Mouse (Mus musculus): ENCODE results near the gene Thrsp. TPM values are rescaled to one million over a fixed set of nuclear protein-coding genes. Genes with fewer than 3 reads are reported as not detected.
"Not testable (repeated sequence)": the region's sequence is repeated elsewhere in the genome, so short reads cannot be mapped to it uniquely, and the experiment has no call there.

Gene Thrsp
- polyA plus RNA-seq, 1 experiment from 2014 or later: 0.27 TPM

DNA sequence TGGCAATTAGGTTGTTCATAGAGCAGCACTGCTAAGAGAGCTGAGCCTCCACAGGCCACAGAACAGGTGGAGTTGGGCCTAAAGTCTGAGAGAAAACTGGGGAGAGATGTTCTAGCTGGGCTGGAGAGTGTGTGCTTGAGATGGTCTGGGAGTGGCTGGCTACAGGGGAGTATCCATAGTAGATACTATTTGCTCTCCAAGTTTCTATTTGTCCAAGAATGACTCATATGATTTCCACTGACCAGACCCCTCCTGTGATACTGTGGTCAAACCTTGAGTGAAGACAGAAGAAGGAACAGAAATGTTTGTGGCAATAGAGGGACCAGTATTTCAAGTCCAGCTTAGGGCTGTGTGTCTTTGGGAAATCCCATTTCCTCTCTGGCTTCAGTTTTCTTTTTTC lies 21.5 kb upstream of the Thrsp start:
- no peak for ATAC-seq (ENCODE audit: low FRiP score, low TSS enrichment)
- Histone ChIP-seq H3K9ac (ENCODE audit: low read depth, low read length) (no peak overlapping the region), H3K27me3 (ENCODE audit: control insufficient read depth, insufficient read depth, low read length) (no peaks in the 10 kb centered on the region), H3K4me1 (ENCODE audit: control insufficient read depth, insufficient read depth, low read length) (no peaks in the 10 kb centered on the region), H3K4me3 (ENCODE audit: low read length) (no peak overlapping the region), H3K9me3 (ENCODE audit: control insufficient read depth, low read length) (no peaks in the 10 kb centered on the region), H3K36me3 (ENCODE audit: control insufficient read depth, insufficient read depth, low read length) (no peaks in the 10 kb centered on the region), H3K4me2 (replicated peaks; ENCODE audit: low read depth, low read length) (no peak overlapping the region), H3K27ac (ENCODE audit: low read depth, low read length) (no peak overlapping the region)

GRCm38 (mm10) chr7:97434517-97434916 lies 17.0 kb upstream of the Thrsp start:
- Histone ChIP-seq H3K4me2 (replicated peaks; ENCODE audit: low read depth, low read length) (no peak overlapping the region), H3K36me3 (ENCODE audit: control insufficient read depth, insufficient read depth, low read length) (no peaks in the 10 kb centered on the region), H3K9me3 (ENCODE audit: control insufficient read depth, low read length) (no peaks in the 10 kb centered on the region), H3K27ac (ENCODE audit: low read depth, low read length) (no peak overlapping the region), H3K9ac (ENCODE audit: low read depth, low read length) (no peak overlapping the region), H3K4me3 (ENCODE audit: low read length) (no peak overlapping the region), H3K4me1 (ENCODE audit: control insufficient read depth, insufficient read depth, low read length) (peaks cover 5% of the 10 kb centered on the region; the same call in 1 of the 2 replicates), H3K27me3 (ENCODE audit: control insufficient read depth, insufficient read depth, low read length) (no peaks in the 10 kb centered on the region)
- WGBS: 84% methylated on average over 10 of the region's 10 CpGs
- no peak for ATAC-seq (ENCODE audit: low FRiP score, low TSS enrichment)

DNA sequence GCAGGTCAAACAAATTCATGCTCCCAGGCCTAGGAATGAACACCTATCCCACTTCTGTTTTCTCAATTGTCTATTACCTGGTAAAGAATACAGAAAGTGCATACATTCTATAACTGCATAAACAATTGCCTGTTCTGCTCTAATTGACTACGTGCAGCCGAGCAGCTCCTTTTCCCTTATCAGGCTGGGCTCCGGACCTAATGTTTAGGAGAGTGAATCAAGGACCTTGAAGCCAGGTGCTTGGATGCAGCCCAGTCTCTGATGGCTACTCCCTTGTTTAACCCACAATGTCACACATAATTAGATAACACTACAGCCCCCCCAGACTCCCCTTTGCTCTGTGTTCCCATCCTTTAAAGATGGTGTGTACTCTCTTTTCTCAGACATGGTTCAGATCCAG lies 16.0 kb upstream of the Thrsp start:
- H3K9ac ChIP-seq (ENCODE audit: low read depth, low read length); ATAC-seq (ENCODE audit: low FRiP score, low TSS enrichment); H3K4me1 ChIP-seq (ENCODE audit: control insufficient read depth, insufficient read depth, low read length); H3K27ac ChIP-seq (ENCODE audit: low read depth, low read length); H3K9me3 ChIP-seq (ENCODE audit: control insufficient read depth, low read length); H3K4me2 ChIP-seq (replicated peaks; ENCODE audit: low read depth, low read length); H3K4me3 ChIP-seq (ENCODE audit: low read length); H3K36me3 ChIP-seq (ENCODE audit: control insufficient read depth, insufficient read depth, low read length); H3K27me3 ChIP-seq (ENCODE audit: control insufficient read depth, insufficient read depth, low read length): not testable (repeated sequence)
- WGBS: 70% methylated on average over 3 of the region's 3 CpGs

- H3K36me3 ChIP-seq (ENCODE audit: control insufficient read depth, insufficient read depth, low read length): no peaks in the 10 kb centered on the region
- WGBS: 7% methylated on average over 5 of the region's 5 CpGs
- no peak overlapping the region for H3K4me3 ChIP-seq (ENCODE audit: low read length)
- ATAC-seq (ENCODE audit: low FRiP score, low TSS enrichment): peak; percentile 44; the same call in 1 of the 2 replicates
- no peak overlapping the region for H3K4me2 ChIP-seq (replicated peaks; ENCODE audit: low read depth, low read length)
- no peak overlapping the region for H3K27ac ChIP-seq (ENCODE audit: low read depth, low read length)
- H3K9ac ChIP-seq (ENCODE audit: low read depth, low read length): no peak overlapping the region
- no peaks in the 10 kb centered on the region for H3K9me3 ChIP-seq (ENCODE audit: control insufficient read depth, low read length)
- peaks cover 6% of the 10 kb centered on the region; the same call in 1 of the 2 replicates for H3K4me1 ChIP-seq (ENCODE audit: control insufficient read depth, insufficient read depth, low read length)
- no peaks in the 10 kb centered on the region for H3K27me3 ChIP-seq (ENCODE audit: control insufficient read depth, insufficient read depth, low read length)
These were observed 12.2 kb upstream of the Thrsp start for GRCm38 (mm10) chr7:97429705-97430104.

GRCm38 (mm10) chr7:97427778-97428420 lies 10.4 kb upstream of the Thrsp start:
- H3K9ac ChIP-seq (ENCODE audit: low read depth, low read length): no peak overlapping the region
- no peak overlapping the region for H3K27ac ChIP-seq (ENCODE audit: low read depth, low read length)
- 81% methylated on average over 5 of the region's 5 CpGs for WGBS
- no peak overlapping the region for H3K4me2 ChIP-seq (replicated peaks; ENCODE audit: low read depth, low read length)
- H3K36me3 ChIP-seq (ENCODE audit: control insufficient read depth, insufficient read depth, low read length): no peaks in the 10 kb centered on the region
- H3K4me3 ChIP-seq (ENCODE audit: low read length): no peak overlapping the region
- peaks cover 6% of the 10 kb centered on the region; the same call in 1 of the 2 replicates for H3K4me1 ChIP-seq (ENCODE audit: control insufficient read depth, insufficient read depth, low read length)
- ATAC-seq (ENCODE audit: low FRiP score, low TSS enrichment): no peak
- H3K27me3 ChIP-seq (ENCODE audit: control insufficient read depth, insufficient read depth, low read length): no peaks in the 10 kb centered on the region
- H3K9me3 ChIP-seq (ENCODE audit: control insufficient read depth, low read length): no peaks in the 10 kb centered on the region

DNA sequence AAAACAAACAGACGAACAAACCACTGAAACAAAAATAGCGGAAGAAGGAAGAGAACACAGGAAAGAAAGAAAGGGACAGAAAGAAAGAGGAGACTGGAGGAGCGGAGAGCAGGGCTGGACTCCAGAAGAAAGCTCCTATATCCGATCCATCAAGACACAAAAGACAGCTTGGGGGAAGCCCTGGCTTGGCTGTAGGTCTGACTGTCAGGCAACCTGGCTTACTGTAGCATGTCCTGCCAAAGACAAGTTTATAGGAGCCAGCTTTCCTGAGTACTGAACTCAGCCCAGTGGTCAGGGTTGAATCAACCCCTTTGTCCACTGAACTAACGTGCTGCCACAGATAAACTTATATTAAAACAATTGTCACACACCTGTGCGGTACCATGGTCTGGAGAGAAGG lies 9.8 kb upstream of the Thrsp start:
- Histone ChIP-seq H3K4me3 (ENCODE audit: low read length) (no peak overlapping the region), H3K27me3 (ENCODE audit: control insufficient read depth, insufficient read depth, low read length) (no peaks in the 10 kb centered on the region), H3K4me2 (replicated peaks; ENCODE audit: low read depth, low read length) (no peak overlapping the region), H3K36me3 (ENCODE audit: control insufficient read depth, insufficient read depth, low read length) (no peaks in the 10 kb centered on the region), H3K27ac (ENCODE audit: low read depth, low read length) (no peak overlapping the region), H3K9me3 (ENCODE audit: control insufficient read depth, low read length) (no peaks in the 10 kb centered on the region), H3K9ac (ENCODE audit: low read depth, low read length) (no peak overlapping the region), H3K4me1 (ENCODE audit: control insufficient read depth, insufficient read depth, low read length) (peaks cover 6% of the 10 kb centered on the region; the same call in 1 of the 2 replicates)
- 83% methylated on average over 6 of the region's 6 CpGs for WGBS
- no peak for ATAC-seq (ENCODE audit: low FRiP score, low TSS enrichment)

DNA sequence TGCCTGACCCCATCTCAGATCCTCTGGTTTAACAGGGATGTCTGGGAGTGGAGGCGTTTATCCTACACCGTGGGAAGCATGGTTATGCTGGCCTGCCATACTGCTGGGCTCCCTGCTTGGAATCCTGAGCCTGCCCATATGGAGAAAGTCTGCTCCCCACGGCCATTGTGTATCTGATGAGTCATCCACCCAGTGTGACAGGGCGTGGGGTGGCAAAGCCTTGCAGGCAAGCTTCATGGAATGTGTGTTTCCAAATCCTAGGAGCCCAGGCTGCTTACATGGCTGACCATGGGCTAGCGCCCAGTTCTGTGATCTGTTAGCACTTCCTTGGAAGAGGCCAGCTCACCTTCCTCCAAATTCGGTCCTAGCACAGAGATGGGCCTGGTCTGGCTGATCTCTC lies 9.0 kb upstream of the Thrsp start:
- Histone ChIP-seq H3K27me3 (ENCODE audit: control insufficient read depth, insufficient read depth, low read length) (no peaks in the 10 kb centered on the region), H3K27ac (ENCODE audit: low read depth, low read length) (no peak overlapping the region), H3K36me3 (ENCODE audit: control insufficient read depth, insufficient read depth, low read length) (no peaks in the 10 kb centered on the region), H3K9me3 (ENCODE audit: control insufficient read depth, low read length) (no peaks in the 10 kb centered on the region), H3K4me3 (ENCODE audit: low read length) (no peak overlapping the region), H3K9ac (ENCODE audit: low read depth, low read length) (no peak overlapping the region), H3K4me1 (ENCODE audit: control insufficient read depth, insufficient read depth, low read length) (peaks cover 6% of the 10 kb centered on the region; the same call in 1 of the 2 replicates), H3K4me2 (replicated peaks; ENCODE audit: low read depth, low read length) (no peak overlapping the region)
- WGBS: 75% methylated on average over 6 of the region's 6 CpGs
- ATAC-seq (ENCODE audit: low FRiP score, low TSS enrichment): no peak

GRCm38 (mm10) chr7:97424621-97425245 lies 7.2 kb upstream of the Thrsp start:
- H3K4me3 ChIP-seq (ENCODE audit: low read length): no peak overlapping the region
- ATAC-seq (ENCODE audit: low FRiP score, low TSS enrichment): peak; percentile 89
- H3K27ac ChIP-seq (ENCODE audit: low read depth, low read length): no peak overlapping the region
- H3K36me3 ChIP-seq (ENCODE audit: control insufficient read depth, insufficient read depth, low read length): no peaks in the 10 kb centered on the region
- no peak overlapping the region for H3K9ac ChIP-seq (ENCODE audit: low read depth, low read length)
- H3K4me2 ChIP-seq (replicated peaks; ENCODE audit: low read depth, low read length): no peak overlapping the region
- peaks cover 3% of the 10 kb centered on the region; the same call in 1 of the 2 replicates for H3K4me1 ChIP-seq (ENCODE audit: control insufficient read depth, insufficient read depth, low read length)
- 9% methylated on average over 12 of the region's 12 CpGs for whole genome bisulfite sequencing
- no peaks in the 10 kb centered on the region for H3K9me3 ChIP-seq (ENCODE audit: control insufficient read depth, low read length)
- no peaks in the 10 kb centered on the region for H3K27me3 ChIP-seq (ENCODE audit: control insufficient read depth, insufficient read depth, low read length)

DNA sequence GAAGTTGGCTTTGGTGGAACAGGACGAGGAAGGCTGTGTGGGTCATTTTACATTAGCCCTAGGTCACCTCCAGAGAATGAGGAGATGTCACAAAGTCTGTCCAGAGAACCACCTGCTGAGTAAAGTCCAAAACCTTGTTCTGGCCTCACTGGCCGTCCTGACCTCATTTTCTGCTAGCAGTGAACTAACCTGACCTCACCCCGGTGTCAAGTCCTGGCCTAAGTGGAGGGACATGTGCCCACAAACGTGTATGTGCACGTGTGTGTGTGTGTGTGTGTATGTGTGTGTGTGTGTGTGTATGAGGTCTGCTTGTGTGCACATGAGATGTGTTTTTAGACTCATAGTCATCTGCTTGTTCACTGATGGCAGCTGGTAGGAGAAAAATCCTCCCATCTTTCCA lies 6.2 kb upstream of the Thrsp start:
- H3K27ac ChIP-seq (ENCODE audit: low read depth, low read length): no peak overlapping the region
- WGBS: 49% methylated on average over 5 of the region's 5 CpGs
- H3K9me3 ChIP-seq (ENCODE audit: control insufficient read depth, low read length): no peaks in the 10 kb centered on the region
- H3K36me3 ChIP-seq (ENCODE audit: control insufficient read depth, insufficient read depth, low read length): no peaks in the 10 kb centered on the region
- no peaks in the 10 kb centered on the region for H3K4me1 ChIP-seq (ENCODE audit: control insufficient read depth, insufficient read depth, low read length)
- H3K9ac ChIP-seq (ENCODE audit: low read depth, low read length): no peak overlapping the region
- H3K4me2 ChIP-seq (replicated peaks; ENCODE audit: low read depth, low read length): no peak overlapping the region
- no peak overlapping the region for H3K4me3 ChIP-seq (ENCODE audit: low read length)
- ATAC-seq (ENCODE audit: low FRiP score, low TSS enrichment): no peak
- no peaks in the 10 kb centered on the region for H3K27me3 ChIP-seq (ENCODE audit: control insufficient read depth, insufficient read depth, low read length)

Data from kidney, embryonic 14.5 days (tissue).